Mouse (Mus musculus) retina, adult 2 months (tissue): ENCODE results near the gene Lipn.

Source experiments
- DNase-seq: peaks from one replicate; pipeline ENCODE4 v3.0.0-alpha.2; 2012; ENCODE audit warnings: low read depth, low spot score

Gene Lipn

GRCm38 (mm10) chr19:34066779-34067472 is at the start of gene Lipn:
Gene Lipn, plus strand, starts transcription at chr19:34067358.
- DNase-seq: no peak

DNA sequence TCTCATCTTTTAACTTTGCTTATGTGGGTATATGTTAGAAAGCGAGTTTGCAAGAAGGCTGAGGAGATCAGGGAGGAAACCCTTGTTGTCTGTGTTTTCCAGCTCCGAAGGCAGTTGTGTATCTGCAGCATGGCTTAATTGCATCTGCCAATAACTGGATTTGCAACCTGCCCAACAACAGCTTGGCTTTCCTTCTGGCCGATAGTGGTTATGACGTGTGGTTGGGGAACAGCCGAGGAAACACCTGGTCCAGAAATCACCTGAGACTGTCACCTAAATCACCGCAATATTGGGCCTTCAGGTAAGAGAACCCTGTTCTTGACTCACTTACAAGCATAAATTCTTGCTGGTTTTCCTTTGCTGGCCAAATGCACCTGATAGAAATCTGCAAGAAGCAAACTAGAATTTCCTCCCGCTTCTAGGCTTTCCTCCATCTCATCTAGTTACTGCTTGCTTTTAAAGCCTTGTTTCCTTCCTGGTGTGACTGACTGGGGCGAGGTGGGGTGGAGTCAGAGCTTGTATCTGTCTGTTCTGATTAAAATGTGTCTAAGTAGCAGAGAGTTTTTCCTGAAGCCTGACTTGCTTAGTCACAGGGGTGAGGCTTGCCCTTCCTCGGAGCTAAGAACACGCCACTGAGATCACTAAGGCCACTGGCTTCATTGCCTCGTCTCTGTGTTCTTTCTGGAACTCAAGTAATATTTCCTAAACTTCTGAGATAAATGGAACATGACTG is 45.6 kb upstream of the Lipn start:
- no peak for DNase-seq

DNA sequence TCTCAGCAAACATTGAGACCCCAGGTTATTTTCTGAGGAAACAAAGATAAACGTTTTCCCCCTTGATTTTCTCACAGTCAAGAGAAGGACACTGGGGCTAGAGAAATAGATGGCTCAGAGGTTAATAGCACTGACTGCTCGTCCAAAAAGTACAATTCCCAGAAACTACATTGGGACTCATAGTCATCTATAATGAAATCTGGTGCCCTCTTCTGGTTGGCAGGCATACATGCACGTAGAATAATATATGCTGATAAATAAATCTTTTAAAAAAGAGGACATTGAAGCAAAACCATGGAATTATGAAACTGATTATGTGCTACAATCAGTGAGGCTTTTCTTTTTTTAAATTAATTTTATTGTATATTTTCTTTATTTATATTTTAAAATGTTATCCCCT is 44.4 kb upstream of the Lipn start:
- DNase-seq: no peak

- no peak for DNase-seq
Observed at GRCm38 (mm10) chr19:34039731-34040130, 27.4 kb upstream of the Lipn start.

- no peak for DNase-seq
Observed at GRCm38 (mm10) chr19:34043008-34043407, 24.1 kb upstream of the Lipn start.

GRCm38 (mm10) chr19:34049371-34050039 is 17.7 kb upstream of the Lipn start:
- DNase-seq: no peak

DNA sequence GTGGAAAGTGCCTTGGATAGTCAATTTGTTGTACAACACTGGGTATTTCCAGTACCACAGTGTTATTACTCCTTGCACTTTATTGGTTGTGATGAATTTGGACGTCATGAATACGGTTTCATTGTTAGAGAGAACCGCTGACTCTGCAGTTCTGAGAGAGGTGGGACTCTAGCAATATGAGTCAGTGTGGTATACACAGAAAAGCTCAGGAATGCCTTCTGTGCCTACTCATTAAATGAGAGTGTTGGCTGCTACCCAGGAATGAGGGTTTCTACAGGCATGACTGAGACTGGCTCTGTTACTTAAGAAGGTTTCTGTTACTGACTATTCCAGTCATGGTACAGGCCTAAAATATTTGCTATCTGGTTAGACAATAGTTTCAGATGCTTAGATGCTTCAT is 15.7 kb upstream of the Lipn start:
- DNase-seq: no peak

DNA sequence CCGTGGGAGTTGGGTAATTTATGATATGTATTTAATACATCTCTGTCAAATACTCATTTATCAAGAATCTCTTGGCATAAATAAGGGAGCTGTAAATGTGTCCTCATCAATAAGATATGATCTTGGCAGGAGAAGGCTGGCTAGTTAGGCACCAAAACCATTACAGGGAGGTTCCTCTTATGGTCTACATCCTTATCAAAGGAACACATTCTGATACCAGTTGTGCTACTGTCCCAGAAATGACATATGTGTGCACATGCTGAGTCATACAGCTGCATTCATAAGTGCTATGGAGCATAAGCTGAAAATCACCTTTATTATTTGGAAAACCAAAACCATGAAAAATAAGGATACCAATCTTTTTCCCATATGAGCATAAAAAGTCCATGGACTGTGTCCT is 3.6 kb upstream of the Lipn start:
- DNase-seq: no peak

- DNase-seq: no peak
Observed at GRCm38 (mm10) chr19:34064059-34064458, 3.1 kb upstream of the Lipn start.

DNA sequence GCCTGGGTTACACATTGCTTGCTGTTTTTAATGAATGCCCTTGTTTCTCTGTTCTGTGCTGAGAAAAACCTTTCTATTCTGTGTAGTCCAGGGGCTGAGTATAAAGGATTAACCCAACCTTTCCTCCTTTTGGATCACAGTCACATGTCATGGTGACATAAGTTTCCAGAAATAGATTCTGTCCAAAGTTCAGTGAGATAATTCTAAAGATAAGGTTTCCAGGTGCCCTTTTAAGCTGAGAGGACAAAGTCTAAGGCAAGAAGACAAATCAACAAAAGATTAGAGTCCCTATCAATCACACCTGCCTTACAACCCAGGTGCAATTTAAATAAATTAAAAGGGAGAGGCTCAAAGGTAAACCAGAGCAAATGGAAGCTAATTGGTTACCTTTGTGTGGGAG is 7.1 kb downstream of the Lipn start:
- DNase-seq: no peak

DNA sequence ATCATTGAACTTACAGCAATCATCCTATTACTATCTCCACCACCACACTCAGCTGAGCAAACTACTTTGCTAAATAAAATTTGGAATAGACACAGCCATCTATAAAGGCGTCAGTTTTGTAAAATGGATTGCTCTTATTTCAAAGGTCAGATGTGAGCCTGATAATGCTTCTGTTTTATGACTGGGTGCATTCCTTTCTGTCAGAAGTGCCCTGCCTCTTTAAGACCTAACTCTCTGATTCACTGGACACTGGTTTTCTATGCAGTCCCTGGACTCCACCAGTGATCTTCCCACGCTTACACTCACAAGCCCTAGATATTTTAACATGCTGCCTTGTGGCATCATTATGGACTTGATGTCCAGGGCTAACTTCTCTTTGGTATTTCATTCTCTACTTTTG is 11.0 kb downstream of the Lipn start:
- DNase-seq: no peak

- no peak for DNase-seq
Observed at GRCm38 (mm10) chr19:34089011-34089680, 22.0 kb downstream of the Lipn start.

DNA sequence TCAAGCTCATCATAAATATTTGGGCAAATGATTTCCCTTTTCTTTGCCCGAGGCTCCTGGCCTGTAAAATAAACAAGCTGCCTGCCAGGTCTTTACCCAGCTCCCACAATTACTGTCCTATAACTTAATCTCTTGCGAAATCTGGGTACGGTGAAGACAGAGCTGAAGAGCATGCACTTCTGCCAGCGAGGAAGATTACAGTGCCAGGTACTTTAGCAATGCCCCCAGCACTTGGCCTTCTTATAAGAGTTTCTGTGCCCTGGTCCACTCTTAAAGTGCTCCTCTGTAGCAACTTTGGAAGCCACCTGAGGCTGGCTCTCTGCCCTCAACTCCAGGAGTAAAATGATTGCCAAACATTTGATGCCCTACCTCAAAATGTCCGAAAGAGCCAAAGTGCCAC is 28.2 kb downstream of the Lipn start:
- no peak for DNase-seq

- DNase-seq: no peak
Observed at GRCm38 (mm10) chr19:34096228-34096627, 29.1 kb downstream of the Lipn start.

GRCm38 (mm10) chr19:34100633-34101032 is 33.5 kb downstream of the Lipn start, which contains the start of gene Lipm:
Gene Lipm, plus strand, starts transcription at chr19:34100933.
- no peak for DNase-seq

GRCm38 (mm10) chr19:34101888-34102287 is 34.7 kb downstream of the Lipn start:
- no peak for DNase-seq

DNA sequence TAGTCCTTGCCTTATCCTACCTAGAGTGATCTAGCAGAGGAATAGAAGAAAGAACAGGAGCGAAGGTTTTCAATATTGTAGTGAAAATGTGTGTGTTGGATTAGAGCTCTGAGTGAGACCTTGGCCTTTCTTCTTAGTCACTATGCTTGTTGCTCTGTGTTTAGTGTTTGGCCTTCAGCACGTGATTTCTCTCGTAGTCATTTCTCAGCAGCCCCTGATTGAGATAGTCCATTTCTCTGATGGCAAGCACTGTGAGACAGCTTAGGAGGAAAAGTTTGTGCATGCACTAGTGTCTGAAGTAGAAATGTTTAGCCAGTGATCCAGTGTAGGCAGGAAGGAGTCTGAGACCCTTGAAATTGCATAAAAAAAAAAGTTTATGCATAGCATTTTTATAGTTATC is 37.7 kb downstream of the Lipn start:
- DNase-seq: no peak

DNA sequence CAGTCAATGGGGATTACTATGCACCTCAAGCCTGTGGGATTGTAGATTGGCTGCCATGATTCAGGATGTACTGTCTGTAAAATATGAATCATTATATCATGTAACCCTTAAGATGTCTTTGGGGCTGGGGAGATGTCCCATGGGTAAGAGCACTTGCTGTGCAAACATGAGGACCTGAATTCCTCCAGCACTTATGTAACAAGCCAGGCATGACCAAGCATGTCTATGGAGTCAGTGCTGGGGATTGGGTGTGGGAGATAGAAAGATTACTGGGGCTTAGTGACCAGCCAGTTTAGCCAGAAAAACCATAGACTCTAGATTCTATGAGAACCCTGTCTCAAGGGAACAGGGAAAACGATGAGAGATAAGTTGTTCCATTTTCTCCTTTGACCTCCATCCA is 51.9 kb downstream of the Lipn start:
- DNase-seq: no peak

DNA sequence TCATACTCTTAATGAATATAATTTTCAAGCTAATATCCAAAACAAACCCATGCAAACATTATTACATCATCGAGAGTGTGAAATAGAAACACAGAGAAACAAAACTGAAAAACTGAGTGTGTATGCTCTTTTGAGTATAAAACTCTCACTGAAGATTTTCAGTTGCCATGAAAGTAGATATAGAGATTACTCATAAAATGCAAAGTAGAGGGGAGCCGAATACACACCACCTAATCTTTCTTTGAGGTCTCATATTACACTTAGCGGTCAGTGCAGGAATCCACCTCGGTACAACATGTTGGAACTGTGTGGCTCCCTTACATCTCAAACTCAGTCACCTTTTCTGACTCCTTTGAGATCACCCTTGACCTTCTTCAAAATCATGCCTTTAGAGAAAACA is 52.5 kb downstream of the Lipn start:
- DNase-seq: no peak

GRCm38 (mm10) chr19:34120107-34120731 is 53.1 kb downstream of the Lipn start:
- no peak for DNase-seq
